ENCODE assay signal across 22 mouse cellular contexts in the genomic region with DNA sequence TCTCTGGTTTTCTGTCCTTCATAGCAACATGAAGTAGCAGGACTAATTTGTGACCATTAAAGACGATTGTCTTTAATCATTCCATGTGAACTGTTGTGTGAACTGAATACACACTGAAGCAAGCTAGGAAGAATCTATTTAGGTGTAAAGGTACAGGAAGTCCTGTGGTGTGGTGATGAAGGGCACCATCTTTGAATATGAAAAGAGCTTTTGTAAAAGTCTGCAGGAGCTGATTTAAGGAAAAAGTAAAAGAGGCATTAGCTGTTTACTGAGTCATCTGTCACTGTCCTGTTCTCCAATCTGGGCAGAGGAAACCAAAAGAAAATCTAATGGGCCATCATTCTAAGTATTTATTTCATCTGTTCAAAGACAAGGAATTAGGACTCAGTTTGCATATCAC.
DNase-seq lines count a peak whose midpoint lies in the region; TF ChIP-seq lines count a peak whose summit lies in the region.
"Had no signal": no experiment of that assay in that cellular context is flagged by ENCODE, and none has a peak within 500 bp of the region (broad histone marks: within the 10 kb centered on the region; RNA-seq: fewer than 3 reads in every experiment).

No protein-coding gene starts in this region.

- no peaks in the 10 kb centered on the region for H3K4me1 ChIP-seq in ES-E14 (ENCODE audit: control insufficient read depth in 2 of 2, insufficient read depth in 2 of 2, low read length in 2 of 2, poor library complexity in 1 of 2)

- H3K9me3 ChIP-seq in ES-E14 (ENCODE audit: control insufficient read depth, insufficient read depth, low read depth, low read length), result no peaks in the 10 kb centered on the region
- H3K9me3 ChIP-seq: G1E had no signal

- H3K4me3 ChIP-seq in ES-E14 (ENCODE audit: insufficient read depth in 1 of 2, low read depth in 1 of 2, low read length in 2 of 2, poor library complexity in 1 of 2, severe bottlenecking in 1 of 2), result no peak overlapping the region

- H3K27ac ChIP-seq in ES-E14 (ENCODE audit: insufficient read depth, low read depth, low read length, poor library complexity, severe bottlenecking), result no peak overlapping the region

- in situ Hi-C loops in ES-E14 (cut with MboI; ENCODE audit: low sequenced_read_pairs in 2 of 2, unreplicated experiment in 2 of 2), result no loop called here

- DNase-seq in ES-CJ7 (ENCODE audit: low read depth, low spot score) (peak; percentile 88), ES-E14 (ENCODE audit: low read depth, low spot score) (peak; percentile 41), R1 (ENCODE audit: low read depth, low spot score) (peak; percentile 91), ZHBTc4 (ENCODE audit: low read depth, low spot score) (peak; percentile 78)
- no peak for DNase-seq in lung, postnatal 10 days
- DNase-seq in layer of hippocampus, adult 8-10 months (ENCODE audit: low spot score in 2 of 2), result no peak
- no peak for DNase-seq in thymus, adult 18-20 months
- no peak for DNase-seq in heart, adult 8-10 months (ENCODE audit: low spot score)
- DNase-seq: adrenal gland, adult 2 months; adrenal gland, adult 8-10 months; adrenal gland, postnatal 10 days; adrenal gland, postnatal 14 days; adrenal gland, postnatal 25 days; adrenal gland, postnatal 36 days; B cell, adult 2 months; cerebellum, adult 11 months; cerebellum, adult 11-12 months; cerebellum, adult 18-20 months; cerebellum, adult 2 months; cerebellum, adult 8-10 months; cerebellum, adult 9-10 months had no signal

- no peak overlapping the region for H3K9ac ChIP-seq in ES-E14 (ENCODE audit: insufficient read depth, low read depth, low read length, poor library complexity, severe bottlenecking)

- H3K36me3 ChIP-seq in ES-E14 (ENCODE audit: control insufficient read depth, insufficient read depth, low read length, poor library complexity, severe bottlenecking), result no peaks in the 10 kb centered on the region
- H3K36me3 ChIP-seq: G1E had no signal

TF ChIP-seq in ES-E14, 5 proteins besides CTCF, POLR2A, EP300 and RAD21:
- TF ChIP-seq ZNF384 (IDR thresholded peaks at IDR 0.05; ENCODE audit: low read depth, low read length), result no peak

Comparison
In these comparisons a context has a peak if more than half of its experiments do, and no peak if none do; other contexts are left out.
1. DNase-seq: peak in ES-CJ7 (single experiment), ES-E14 (single experiment), R1 (single experiment) and ZHBTc4 (single experiment); none in lung, postnatal 10 days (single experiment), layer of hippocampus, adult 8-10 months (0 of 2), thymus, adult 18-20 months (0 of 2) and heart, adult 8-10 months (single experiment).